Comparison of ENCODE assay signal across 9 mouse cellular contexts in genomic region chr4:155653451-155654182, GRCm38 (mm10). TPM values are rescaled to one million over a fixed set of nuclear protein-coding genes. Genes with fewer than 3 reads are reported as not detected.
DNase-seq lines count a peak whose midpoint lies in the region; ATAC-seq and TF ChIP-seq lines count a peak whose summit lies in the region.
"Had no signal": no experiment of that assay in that cellular context is flagged by ENCODE, and none has a peak within 500 bp of the region (broad histone marks: within the 10 kb centered on the region; RNA-seq: fewer than 3 reads in every experiment).

No protein-coding gene starts in this region.

- peak overlapping the region; percentile 94 for H3K4me2 ChIP-seq in embryonic facial prominence, embryonic 15.5 days (replicated peaks)
- H3K4me2 ChIP-seq in hindbrain, embryonic 15.5 days, result peak overlapping the region; percentile 71
- H3K4me2 ChIP-seq in liver, embryonic 16.5 days (ENCODE audit: low read depth, low read length), result peak overlapping the region; percentile 59; the same call in 1 of the 2 replicates

- no peak for TF ChIP-seq CTCF in small intestine, adult 2 months (IDR thresholded peaks at IDR 0.05; ENCODE audit: extremely low read depth, insufficient read length, insufficient replicate concordance, low read depth, low read length)

- WGBS in embryonic facial prominence, embryonic 15.5 days, result under 1% methylated on average over 31 of the region's 31 CpGs
- 3% methylated on average over 31 of the region's 31 CpGs for WGBS in hindbrain, embryonic 15.5 days
- 4% methylated on average over 31 of the region's 31 CpGs for WGBS in liver, embryonic 16.5 days (ENCODE audit: insufficient replicate concordance)
- 4% methylated on average over 31 of the region's 31 CpGs for WGBS in small intestine, adult 2 months

- H3K9me3 ChIP-seq in embryonic facial prominence, embryonic 15.5 days (replicated peaks), result no peaks in the 10 kb centered on the region
- H3K9me3 ChIP-seq in hindbrain, embryonic 15.5 days, result no peaks in the 10 kb centered on the region
- H3K9me3 ChIP-seq in liver, embryonic 16.5 days (replicated peaks; ENCODE audit: control insufficient read depth, low read length), result no peaks in the 10 kb centered on the region

- peaks cover 53% of the 10 kb centered on the region for H3K36me3 ChIP-seq in embryonic facial prominence, embryonic 15.5 days
- H3K36me3 ChIP-seq in hindbrain, embryonic 15.5 days, result peaks cover 53% of the 10 kb centered on the region
- H3K36me3 ChIP-seq in liver, embryonic 16.5 days (ENCODE audit: control insufficient read depth, insufficient read depth), result peaks cover 17% of the 10 kb centered on the region
- peaks cover 40% of the 10 kb centered on the region for H3K36me3 ChIP-seq in small intestine, adult 2 months (ENCODE audit: control insufficient read depth, insufficient read depth, low read length)

- peaks cover 40% of the 10 kb centered on the region for H3K4me1 ChIP-seq in embryonic facial prominence, embryonic 15.5 days
- peaks cover 32% of the 10 kb centered on the region for H3K4me1 ChIP-seq in hindbrain, embryonic 15.5 days (replicated peaks)
- peaks cover 22% of the 10 kb centered on the region for H3K4me1 ChIP-seq in liver, embryonic 16.5 days (ENCODE audit: control insufficient read depth, low read depth, low read length)
- peaks cover 28% of the 10 kb centered on the region for H3K4me1 ChIP-seq in small intestine, adult 2 months (ENCODE audit: control insufficient read depth, insufficient read depth, insufficient read length, low read length)

- peaks cover 33% of the 10 kb centered on the region for H3K27me3 ChIP-seq in embryonic facial prominence, embryonic 15.5 days
- H3K27me3 ChIP-seq in hindbrain, embryonic 15.5 days, result peaks cover 64% of the 10 kb centered on the region
- peaks cover 45% of the 10 kb centered on the region for H3K27me3 ChIP-seq in liver, embryonic 16.5 days (ENCODE audit: control insufficient read depth, insufficient read depth, low read depth, low read length)
- no peaks in the 10 kb centered on the region for H3K27me3 ChIP-seq in small intestine, adult 2 months (ENCODE audit: control insufficient read depth, insufficient read depth, low read length)

- H3K9ac ChIP-seq in embryonic facial prominence, embryonic 15.5 days, result peak overlapping the region; percentile 37
- H3K9ac ChIP-seq in hindbrain, embryonic 15.5 days, result peak overlapping the region; percentile 32
- H3K9ac ChIP-seq in liver, embryonic 16.5 days (ENCODE audit: low read depth, low read length), result no peak overlapping the region

- peak overlapping the region; percentile 51 for H3K4me3 ChIP-seq in embryonic facial prominence, embryonic 15.5 days (replicated peaks)
- peak overlapping the region; percentile 34 for H3K4me3 ChIP-seq in hindbrain, embryonic 15.5 days
- peak overlapping the region; percentile 34; the same call in 1 of the 2 replicates for H3K4me3 ChIP-seq in liver, embryonic 16.5 days (ENCODE audit: low read depth, low read length)
- H3K4me3 ChIP-seq in small intestine, adult 2 months (ENCODE audit: low read depth, low read length), result peak overlapping the region; percentile 67

- H3K27ac ChIP-seq in embryonic facial prominence, embryonic 15.5 days (replicated peaks), result peak overlapping the region; percentile 60; the same call in 1 of the 2 replicates
- H3K27ac ChIP-seq in hindbrain, embryonic 15.5 days (replicated peaks), result no peak overlapping the region
- H3K27ac ChIP-seq in liver, embryonic 16.5 days (ENCODE audit: low read length), result no peak overlapping the region
- peak overlapping the region; percentile 26 for H3K27ac ChIP-seq in small intestine, adult 2 months (ENCODE audit: insufficient read depth, low read depth, low read length)

- ATAC-seq in embryonic facial prominence, embryonic 15.5 days (ENCODE audit: insufficient number of reproducible peaks, low FRiP score, low TSS enrichment, low read depth), result peak; percentile 36; the same call in 1 of the 2 replicates
- ATAC-seq in hindbrain, embryonic 15.5 days (ENCODE audit: low FRiP score, low read depth), result no peak
- no peak for ATAC-seq in liver, embryonic 16.5 days (ENCODE audit: low read depth)

- TF ChIP-seq POLR2A in small intestine, adult 2 months (IDR thresholded peaks at IDR 0.05; ENCODE audit: low read depth, low read length), result no peak

- DNase-seq in gastrocnemius, postnatal 4 days (ENCODE audit: low spot score in 2 of 2), result peak; percentile 36 to 64
- no peak for DNase-seq in gastrocnemius, adult 18-20 months (ENCODE audit: low spot score)
- DNase-seq in MN1 (ENCODE audit: low spot score), result peak; percentile 58
- DNase-seq in spleen, postnatal 36 days (ENCODE audit: low spot score in 2 of 2), result no peak

RNA-seq across cellular contexts. Expression of gene Mmp23, which starts 0.4 kb away (rescaled TPM):
- total RNA-seq in gastrocnemius, postnatal 4 days (2021), result 10 to 100 TPM; 30.1 to 37.9 TPM
- 1 to 10 TPM in 1 of 2 experiments, under 1 TPM in 1; 0.53 to 1.8 TPM for total RNA-seq in gastrocnemius, adult 18-20 months (2021)
- 38.5 and 39.0 TPM in 2 replicates for polyA plus RNA-seq in embryonic facial prominence, embryonic 15.5 days (2015; fragmentation: Nextera tagmentation; extraction: Ambion mirVana)
- polyA plus RNA-seq in hindbrain, embryonic 15.5 days (2015; fragmentation: Nextera tagmentation; extraction: Ambion mirVana), result 4.7 and 6.5 TPM in 2 replicates
- polyA plus RNA-seq in liver, embryonic 16.5 days (2015; fragmentation: Nextera tagmentation; extraction: Ambion mirVana), result 4.1 and 4.9 TPM in 2 replicates
- 32.6 and 55.1 TPM in 2 replicates for polyA plus RNA-seq in small intestine, adult 2 months (2012; rRNA removed)

RNA-seq across cellular contexts. Expression of gene Gm10563, which starts 8.4 kb away (rescaled TPM):
- total RNA-seq in gastrocnemius, postnatal 4 days (2021), result not detected
- not detected for total RNA-seq in gastrocnemius, adult 18-20 months (2021)
- not detected in 2 replicates for polyA plus RNA-seq in embryonic facial prominence, embryonic 15.5 days (2015; fragmentation: Nextera tagmentation; extraction: Ambion mirVana)
- not detected in 2 replicates for polyA plus RNA-seq in hindbrain, embryonic 15.5 days (2015; fragmentation: Nextera tagmentation; extraction: Ambion mirVana)
- polyA plus RNA-seq in liver, embryonic 16.5 days (2015; fragmentation: Nextera tagmentation; extraction: Ambion mirVana), result not detected in 2 replicates
- polyA plus RNA-seq in small intestine, adult 2 months (2012; rRNA removed), result not detected in 2 replicates
- total RNA-seq: MEL had no signal

RNA-seq across cellular contexts. Expression of gene Mib2, which starts 15.4 kb away (rescaled TPM):
- 10 to 100 TPM; 25.9 to 27.1 TPM for total RNA-seq in gastrocnemius, postnatal 4 days (2021)
- 10 to 100 TPM; 16.1 to 16.8 TPM for total RNA-seq in gastrocnemius, adult 18-20 months (2021)
- polyA plus RNA-seq in embryonic facial prominence, embryonic 15.5 days (2015; fragmentation: Nextera tagmentation; extraction: Ambion mirVana), result 36.3 and 36.8 TPM in 2 replicates
- 50.6 and 62.2 TPM in 2 replicates for polyA plus RNA-seq in hindbrain, embryonic 15.5 days (2015; fragmentation: Nextera tagmentation; extraction: Ambion mirVana)
- polyA plus RNA-seq in liver, embryonic 16.5 days (2015; fragmentation: Nextera tagmentation; extraction: Ambion mirVana), result 4.4 and 6.3 TPM in 2 replicates
- polyA plus RNA-seq in small intestine, adult 2 months (2012; rRNA removed), result 46.3 and 85.4 TPM in 2 replicates

RNA-seq across cellular contexts. Expression of gene Cdk11b, which starts 29.0 kb away (rescaled TPM):
- 10 to 100 TPM; 35.8 to 44.0 TPM for total RNA-seq in gastrocnemius, postnatal 4 days (2021)
- total RNA-seq in gastrocnemius, adult 18-20 months (2021), result 10 to 100 TPM; 29.4 to 30.4 TPM
- 62.1 and 65.6 TPM in 2 replicates for polyA plus RNA-seq in embryonic facial prominence, embryonic 15.5 days (2015; fragmentation: Nextera tagmentation; extraction: Ambion mirVana)
- polyA plus RNA-seq in hindbrain, embryonic 15.5 days (2015; fragmentation: Nextera tagmentation; extraction: Ambion mirVana), result 49.3 and 53.0 TPM in 2 replicates
- 19.4 and 20.3 TPM in 2 replicates for polyA plus RNA-seq in liver, embryonic 16.5 days (2015; fragmentation: Nextera tagmentation; extraction: Ambion mirVana)
- 24.6 and 51.4 TPM in 2 replicates for polyA plus RNA-seq in small intestine, adult 2 months (2012; rRNA removed)

RNA-seq across cellular contexts. Expression of gene Fndc10, which starts 40.5 kb away (rescaled TPM):
- total RNA-seq in gastrocnemius, postnatal 4 days (2021), result 10 to 100 TPM in 1 of 2 experiments, 1 to 10 TPM in 1; 9.8 to 10.4 TPM
- 1 to 10 TPM in 1 of 2 experiments, under 1 TPM in 1; 0.89 to 1.4 TPM for total RNA-seq in gastrocnemius, adult 18-20 months (2021)
- polyA plus RNA-seq in embryonic facial prominence, embryonic 15.5 days (2015; fragmentation: Nextera tagmentation; extraction: Ambion mirVana), result 13.5 and 13.9 TPM in 2 replicates
- 17.2 and 20.6 TPM in 2 replicates for polyA plus RNA-seq in hindbrain, embryonic 15.5 days (2015; fragmentation: Nextera tagmentation; extraction: Ambion mirVana)
- polyA plus RNA-seq in liver, embryonic 16.5 days (2015; fragmentation: Nextera tagmentation; extraction: Ambion mirVana), result 0.04 and 0.08 TPM in 2 replicates
- 12.5 and 24.0 TPM in 2 replicates for polyA plus RNA-seq in small intestine, adult 2 months (2012; rRNA removed)

Comparison
In these comparisons a context has a peak if more than half of its experiments do, and no peak if none do; other contexts are left out.
1. DNase-seq: peak in gastrocnemius, postnatal 4 days (2 of 2) and MN1 (single experiment); none in gastrocnemius, adult 18-20 months (single experiment) and spleen, postnatal 36 days (0 of 2).
2. H3K27ac ChIP-seq: peak in embryonic facial prominence, embryonic 15.5 days (single experiment) and small intestine, adult 2 months (single experiment); none in hindbrain, embryonic 15.5 days (single experiment) and liver, embryonic 16.5 days (single experiment).
3. Peak in every context shown above with its lines, with median percentiles within 50 percentile points of each other: H3K4me2 ChIP-seq and H3K4me3 ChIP-seq.